Mouse (Mus musculus): ENCODE data around the gene Capn10.

- TF ChIP-seq CTCF (IDR thresholded peaks at IDR 0.05; ENCODE audit: low read depth, low read length) (no peak), POLR2A (IDR thresholded peaks at IDR 0.05; ENCODE audit: extremely low read depth, insufficient read depth, low read length) (no peak)
Observed at GRCm38 (mm10) chr1:92972854-92973253, 38.7 kb downstream of the Capn10 start.

Measured in liver, adult 2 months (tissue).